Mouse (Mus musculus) B cell, adult (primary cell): ENCODE data around the gene Olfr728. TPM values are rescaled to one million over a fixed set of nuclear protein-coding genes. Genes with fewer than 3 reads are reported as not detected.

Experiments used
- total RNA-seq: library from RNA; stranded (reverse); gene quantifications from 4 replicates; pipeline ENCODE4 v1.2.4, GENCODE M21; 2023; ENCODE audit not compliant: inconsistent age

Gene Olfr728
- not detected in 4 replicates for total RNA-seq

DNA sequence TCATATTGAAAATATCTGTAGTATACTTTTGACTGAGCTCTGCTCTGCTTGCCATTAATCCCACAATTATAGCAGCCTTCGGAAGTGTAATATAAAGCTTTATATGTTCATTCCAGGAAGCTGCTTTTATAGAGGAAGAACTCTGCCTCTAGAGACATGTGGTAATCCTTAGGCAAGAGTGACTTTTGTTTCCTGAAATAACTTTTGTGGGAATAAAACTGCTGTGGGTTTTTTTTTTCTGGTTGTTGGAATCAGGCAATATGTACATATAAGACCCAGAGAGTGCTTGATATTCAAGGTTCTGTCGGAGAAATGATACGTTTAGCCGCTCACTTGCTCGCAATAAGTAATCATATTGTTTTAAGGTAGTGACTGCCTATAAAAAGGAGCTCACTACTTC, at the start of gene Olfr728:
Olfr728 (minus strand) TSS at position 101 of the 400 bp plus-strand sequence.

DNA sequence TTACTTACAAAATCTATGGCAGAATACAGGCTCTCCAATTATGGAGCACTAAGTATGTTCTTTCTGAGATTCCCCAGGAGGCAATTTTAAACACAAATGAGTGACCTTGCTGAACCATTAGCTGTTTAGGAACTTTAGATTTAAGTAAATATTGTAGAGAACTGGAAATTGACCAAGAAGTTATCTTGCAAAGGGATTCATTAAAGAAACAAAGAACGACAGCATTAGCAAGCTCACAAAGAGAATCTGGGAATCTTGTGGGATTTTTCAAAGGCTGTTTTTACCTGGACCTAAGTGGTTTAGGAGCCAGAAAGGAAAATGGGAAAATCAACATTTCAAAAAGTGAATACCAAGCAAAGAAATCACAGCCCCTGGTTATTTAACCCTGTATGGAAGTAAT, 45.6 kb upstream of the Olfr728 start, which contains the start of gene Olfr730:
Olfr730 (minus strand) TSS at position 101 of the 400 bp plus-strand sequence.

DNA sequence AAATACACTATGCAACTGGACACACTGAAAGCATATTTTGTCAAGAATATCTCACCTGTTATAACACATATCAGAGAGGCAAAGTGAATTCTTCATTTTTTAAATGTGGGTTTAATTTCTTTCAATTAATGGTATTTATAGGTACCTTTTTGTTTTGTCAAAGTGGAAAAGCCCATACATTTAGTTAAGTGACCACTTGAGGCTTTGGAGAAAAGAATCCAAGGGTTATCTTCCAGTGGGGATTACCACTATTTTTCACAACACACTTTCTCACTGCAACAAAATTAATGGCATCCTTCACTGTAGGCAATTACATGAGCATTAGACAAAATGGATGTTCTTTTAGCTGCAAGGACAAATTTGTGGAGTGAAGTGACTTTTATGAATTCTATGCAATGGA, 10.3 kb upstream of the Olfr728 start, which contains the start of gene Olfr729:
Olfr729 (minus strand) TSS at position 101 of the 400 bp plus-strand sequence.

DNA sequence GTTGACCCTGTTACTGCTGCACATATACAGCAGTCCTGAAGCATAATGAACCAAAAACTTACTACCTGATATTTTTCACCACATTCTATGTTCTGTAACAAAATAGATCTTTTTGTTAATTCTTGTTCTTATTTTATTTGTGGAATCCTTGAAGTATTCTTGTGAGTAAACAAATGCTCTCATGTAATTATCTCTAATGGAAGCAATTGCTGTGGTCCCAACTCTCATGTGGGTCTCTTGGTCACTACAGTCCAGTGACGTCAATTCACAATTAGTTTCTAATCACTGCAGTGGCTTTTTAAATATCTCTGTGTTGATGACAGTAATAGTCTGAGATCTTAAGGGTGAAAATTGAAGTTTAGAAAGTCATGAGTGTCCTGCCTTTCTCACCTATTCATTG, 19.6 kb downstream of the Olfr728 start, which contains the start of gene Olfr727:
Olfr727 (plus strand) TSS at position 301 of the 400 bp plus-strand sequence.

DNA sequence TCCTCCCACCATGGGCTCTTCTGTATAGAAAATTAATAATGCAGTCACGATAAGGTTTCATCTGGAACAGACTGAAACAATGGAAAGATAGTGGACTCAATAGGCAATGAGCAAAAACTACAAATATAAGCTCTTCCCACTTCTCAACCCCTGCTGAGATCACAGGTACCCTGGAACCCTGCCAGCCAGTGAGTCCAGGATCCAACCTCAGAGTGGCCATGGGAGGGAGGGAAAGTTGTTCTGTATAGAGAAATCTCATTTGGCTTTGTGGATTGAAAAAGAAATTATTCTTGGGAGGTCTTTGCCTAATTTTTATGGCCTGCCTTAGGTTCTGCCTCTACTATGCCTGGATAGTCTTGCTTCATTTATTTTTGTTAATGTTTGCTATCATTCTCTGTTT, 51.6 kb downstream of the Olfr728 start, which contains the start of gene Olfr726:
Olfr726 (minus strand) TSS at position 101 of the 400 bp plus-strand sequence.

Other genes with a start within 250 kb of the Olfr728 start
- not detected in 4 replicates for gene Olfr722, start 240.7 kb downstream of the Olfr728 start, total RNA-seq
- not detected in 4 replicates for gene Olfr723, start 210.9 kb downstream of the Olfr728 start, total RNA-seq
- gene Olfr724, start 179.4 kb downstream of the Olfr728 start, total RNA-seq, result not detected in 4 replicates
- not detected in 4 replicates for gene Olfr725, start 102.3 kb downstream of the Olfr728 start, total RNA-seq
- not detected in 4 replicates for gene Olfr726, start 51.7 kb downstream of the Olfr728 start, total RNA-seq
- gene Olfr727, start 19.5 kb downstream of the Olfr728 start, total RNA-seq, result not detected in 4 replicates
- not detected in 4 replicates for gene Olfr729, start 10.2 kb upstream of the Olfr728 start, total RNA-seq
- not detected in 4 replicates for gene Olfr730, start 45.5 kb upstream of the Olfr728 start, total RNA-seq
- gene Olfr731, start 99.2 kb upstream of the Olfr728 start, total RNA-seq, result not detected in 4 replicates
- not detected in 4 replicates for gene Olfr732, start 141.5 kb upstream of the Olfr728 start, total RNA-seq
- not detected in 4 replicates for gene Olfr733, start 158.8 kb upstream of the Olfr728 start, total RNA-seq
- gene Olfr734, start 184.1 kb upstream of the Olfr728 start, total RNA-seq, result not detected in 4 replicates
- not detected in 4 replicates for gene Olfr735, start 206.2 kb upstream of the Olfr728 start, total RNA-seq
- 0.22 TPM in 1 of 4 replicates, not detected in the others for gene Tlr11, start 215.2 kb upstream of the Olfr728 start, total RNA-seq
- gene Olfr736, start 238.5 kb upstream of the Olfr728 start, total RNA-seq, result not detected in 4 replicates